21 mouse cellular contexts compared by ENCODE assay signal in the genomic region with DNA sequence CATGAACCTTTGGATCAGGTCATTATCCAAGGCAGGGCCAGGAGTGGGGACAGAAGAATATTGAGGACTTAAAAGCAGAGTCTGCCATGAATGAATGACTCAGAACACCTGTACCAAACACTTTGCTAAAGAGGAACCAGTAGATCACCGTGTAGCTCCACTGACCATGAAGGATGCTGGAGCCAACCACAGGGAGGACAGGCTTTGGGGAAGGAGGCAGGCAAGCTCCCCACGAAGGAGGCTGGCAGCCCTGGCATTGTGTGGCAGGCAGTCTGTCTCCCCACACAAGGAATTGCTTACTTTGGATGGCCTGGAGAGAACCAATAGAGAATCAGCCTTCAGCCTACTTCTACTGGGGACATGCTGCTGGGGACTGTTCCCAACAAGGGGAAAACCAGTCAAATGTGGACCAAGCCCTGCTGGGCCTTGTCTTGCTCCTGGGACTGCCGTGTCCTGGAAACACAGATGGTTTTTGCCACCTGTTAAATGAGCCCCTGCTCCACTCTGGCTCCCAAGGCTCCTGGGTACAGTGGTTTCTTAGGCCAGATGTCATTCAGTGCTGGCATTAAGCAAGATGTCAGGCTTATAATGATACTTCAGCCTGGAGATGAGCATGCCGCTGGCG. TPM values are rescaled to one million over a fixed set of nuclear protein-coding genes. Genes with fewer than 3 reads are reported as not detected.
DNase-seq lines count a peak whose midpoint lies in the region; ATAC-seq lines count a peak whose summit lies in the region.
"Had no signal": no experiment of that assay in that cellular context is flagged by ENCODE, and none has a peak within 500 bp of the region (broad histone marks: within the 10 kb centered on the region; RNA-seq: fewer than 3 reads in every experiment).

No protein-coding gene starts in this region.

- 88% methylated on average over 5 of the region's 5 CpGs for WGBS in forebrain, embryonic 11.5 days
- WGBS in forebrain, embryonic 13.5 days, result 91% methylated on average over 5 of the region's 5 CpGs
- WGBS in limb, embryonic 13.5 days, result 81% methylated on average over 5 of the region's 5 CpGs
- 89% methylated on average over 5 of the region's 5 CpGs for WGBS in limb, embryonic 10.5 days
- WGBS in hindbrain, embryonic 11.5 days, result 89% methylated on average over 5 of the region's 5 CpGs
- WGBS in hindbrain, embryonic 14.5 days, result 64% methylated on average over 5 of the region's 5 CpGs

- H3K4me2 ChIP-seq in forebrain, embryonic 11.5 days (ENCODE audit: low read depth, low read length, severe bottlenecking), result no peak overlapping the region
- H3K4me2 ChIP-seq in forebrain, embryonic 13.5 days, result no peak overlapping the region
- H3K4me2 ChIP-seq in limb, embryonic 13.5 days (replicated peaks), result no peak overlapping the region
- H3K4me2 ChIP-seq in hindbrain, embryonic 11.5 days (replicated peaks; ENCODE audit: low read depth, low read length), result no peak overlapping the region
- H3K4me2 ChIP-seq in hindbrain, embryonic 14.5 days (replicated peaks), result no peak overlapping the region
- H3K4me2 ChIP-seq: embryonic facial prominence, embryonic 12.5 days; heart, embryonic 11.5 days; kidney, embryonic 15.5 days; liver, embryonic 12.5 days; midbrain, embryonic 12.5 days had no signal

- H3K36me3 ChIP-seq in forebrain, embryonic 11.5 days (ENCODE audit: control insufficient read depth, insufficient read depth, low read length), result no peaks in the 10 kb centered on the region
- H3K36me3 ChIP-seq in forebrain, embryonic 13.5 days (ENCODE audit: poor library complexity, severe bottlenecking), result peaks cover 18% of the 10 kb centered on the region
- H3K36me3 ChIP-seq in limb, embryonic 13.5 days, result no peaks in the 10 kb centered on the region; the same call in 1 of the 2 replicates
- H3K36me3 ChIP-seq in limb, embryonic 10.5 days, result no peaks in the 10 kb centered on the region
- no peaks in the 10 kb centered on the region for H3K36me3 ChIP-seq in hindbrain, embryonic 11.5 days (ENCODE audit: control insufficient read depth, insufficient read depth, low read length)
- peaks cover 13% of the 10 kb centered on the region; the same call in 1 of the 2 replicates for H3K36me3 ChIP-seq in hindbrain, embryonic 14.5 days (replicated peaks; ENCODE audit: control insufficient read depth, insufficient read depth)
- H3K36me3 ChIP-seq: embryonic facial prominence, embryonic 12.5 days; kidney, embryonic 15.5 days; liver, embryonic 12.5 days; midbrain, embryonic 12.5 days had no signal

- H3K9ac ChIP-seq in forebrain, embryonic 11.5 days (ENCODE audit: low read length), result no peak overlapping the region
- H3K9ac ChIP-seq in forebrain, embryonic 13.5 days, result no peak overlapping the region
- H3K9ac ChIP-seq in limb, embryonic 13.5 days, result 0 out of 2 replicates have a peak overlapping the region, but pooled peaks have one; percentile 10
- no peak overlapping the region for H3K9ac ChIP-seq in hindbrain, embryonic 11.5 days (ENCODE audit: low read depth, low read length)
- no peak overlapping the region for H3K9ac ChIP-seq in hindbrain, embryonic 14.5 days
- H3K9ac ChIP-seq: embryonic facial prominence, embryonic 12.5 days; kidney, embryonic 15.5 days; liver, embryonic 12.5 days; liver, postnatal 0 days had no signal

- peak; percentile 35 for DNase-seq in forebrain, embryonic 11.5 days (ENCODE audit: low spot score)
- no peak for DNase-seq in limb, embryonic 10.5 days (ENCODE audit: low spot score)
- DNase-seq in hindbrain, embryonic 11.5 days (ENCODE audit: low spot score), result no peak
- DNase-seq in hindbrain, embryonic 14.5 days (ENCODE audit: low spot score), result no peak
- no peak for DNase-seq in embryo, embryonic 9.5 days (ENCODE audit: extremely low spot score)
- DNase-seq: adrenal gland, postnatal 25 days; gastrocnemius, postnatal 10 days; heart, postnatal 4 days; kidney, adult 18-20 months; kidney, postnatal 25 days; liver, postnatal 0 days; lung, postnatal 36 days; thymus, postnatal 4 days had no signal

- no peak for ATAC-seq in forebrain, embryonic 11.5 days (replicated peaks; ENCODE audit: low FRiP score)
- no peak for ATAC-seq in forebrain, embryonic 13.5 days
- ATAC-seq in limb, embryonic 13.5 days (ENCODE audit: low FRiP score, low read depth), result no peak
- no peak for ATAC-seq in hindbrain, embryonic 11.5 days (ENCODE audit: low FRiP score)
- ATAC-seq in hindbrain, embryonic 14.5 days (ENCODE audit: low FRiP score), result no peak
- ATAC-seq: forebrain, embryonic 16.5 days; liver, embryonic 12.5 days; liver, postnatal 0 days had no signal

- no peaks in the 10 kb centered on the region for H3K9me3 ChIP-seq in forebrain, embryonic 11.5 days (ENCODE audit: control insufficient read depth, low read length)
- no peaks in the 10 kb centered on the region for H3K9me3 ChIP-seq in forebrain, embryonic 13.5 days (replicated peaks)
- H3K9me3 ChIP-seq in limb, embryonic 13.5 days, result no peaks in the 10 kb centered on the region
- H3K9me3 ChIP-seq in limb, embryonic 10.5 days (replicated peaks), result no peaks in the 10 kb centered on the region
- H3K9me3 ChIP-seq in hindbrain, embryonic 11.5 days (ENCODE audit: control insufficient read depth, low read length), result no peaks in the 10 kb centered on the region
- no peaks in the 10 kb centered on the region for H3K9me3 ChIP-seq in hindbrain, embryonic 14.5 days (ENCODE audit: control insufficient read depth, low read length)
- H3K9me3 ChIP-seq: embryonic facial prominence, embryonic 12.5 days; kidney, embryonic 15.5 days; liver, embryonic 12.5 days; midbrain, embryonic 12.5 days had no signal

- H3K27ac ChIP-seq in forebrain, embryonic 11.5 days (ENCODE audit: low read depth, low read length), result no peak overlapping the region
- no peak overlapping the region for H3K27ac ChIP-seq in forebrain, embryonic 13.5 days
- H3K27ac ChIP-seq in limb, embryonic 13.5 days, result no peak overlapping the region
- H3K27ac ChIP-seq in limb, embryonic 10.5 days, result no peak overlapping the region
- peak overlapping the region; percentile 58; the same call in 1 of the 2 replicates for H3K27ac ChIP-seq in hindbrain, embryonic 11.5 days (ENCODE audit: low read depth, low read length)
- peak overlapping the region; percentile 54 for H3K27ac ChIP-seq in hindbrain, embryonic 14.5 days
- H3K27ac ChIP-seq: embryonic facial prominence, embryonic 12.5 days; kidney, embryonic 15.5 days; liver, embryonic 12.5 days; midbrain, embryonic 12.5 days had no signal

- H3K27me3 ChIP-seq in forebrain, embryonic 11.5 days (ENCODE audit: control insufficient read depth, insufficient read depth, low read length), result no peaks in the 10 kb centered on the region
- H3K27me3 ChIP-seq in forebrain, embryonic 13.5 days, result no peaks in the 10 kb centered on the region
- peaks cover 15% of the 10 kb centered on the region for H3K27me3 ChIP-seq in limb, embryonic 13.5 days
- peaks cover 25% of the 10 kb centered on the region for H3K27me3 ChIP-seq in limb, embryonic 10.5 days (ENCODE audit: low read depth, poor library complexity, severe bottlenecking)
- no peaks in the 10 kb centered on the region for H3K27me3 ChIP-seq in hindbrain, embryonic 11.5 days (ENCODE audit: control insufficient read depth, insufficient read depth, low read length)
- H3K27me3 ChIP-seq in hindbrain, embryonic 14.5 days (ENCODE audit: control insufficient read depth, insufficient read depth, low read length), result no peaks in the 10 kb centered on the region
- H3K27me3 ChIP-seq: midbrain, embryonic 12.5 days had no signal

- H3K4me1 ChIP-seq in forebrain, embryonic 11.5 days (replicated peaks; ENCODE audit: control insufficient read depth, insufficient read depth, low read length), result no peaks in the 10 kb centered on the region; the same call in 1 of the 2 replicates
- H3K4me1 ChIP-seq in forebrain, embryonic 13.5 days, result peaks cover 42% of the 10 kb centered on the region
- H3K4me1 ChIP-seq in limb, embryonic 13.5 days, result no peaks in the 10 kb centered on the region
- H3K4me1 ChIP-seq in limb, embryonic 10.5 days, result no peaks in the 10 kb centered on the region
- H3K4me1 ChIP-seq in hindbrain, embryonic 11.5 days (replicated peaks; ENCODE audit: control insufficient read depth, insufficient read depth, low read length), result peaks cover 14% of the 10 kb centered on the region
- H3K4me1 ChIP-seq in hindbrain, embryonic 14.5 days (replicated peaks; ENCODE audit: control insufficient read depth, insufficient read depth, low read length), result peaks cover 59% of the 10 kb centered on the region
- H3K4me1 ChIP-seq: embryonic facial prominence, embryonic 12.5 days; kidney, embryonic 15.5 days; liver, embryonic 12.5 days had no signal

- H3K4me3 ChIP-seq in forebrain, embryonic 11.5 days (ENCODE audit: low read depth, low read length), result no peak overlapping the region
- no peak overlapping the region for H3K4me3 ChIP-seq in forebrain, embryonic 13.5 days
- no peak overlapping the region for H3K4me3 ChIP-seq in limb, embryonic 13.5 days
- H3K4me3 ChIP-seq in limb, embryonic 10.5 days, result no peak overlapping the region
- H3K4me3 ChIP-seq in hindbrain, embryonic 11.5 days (ENCODE audit: low read depth, low read length), result no peak overlapping the region
- H3K4me3 ChIP-seq in hindbrain, embryonic 14.5 days (replicated peaks; ENCODE audit: low read length), result no peak overlapping the region
- H3K4me3 ChIP-seq: embryonic facial prominence, embryonic 12.5 days; kidney, embryonic 15.5 days; liver, embryonic 12.5 days; midbrain, embryonic 12.5 days had no signal

RNA-seq across cellular contexts. Expression of a gene that starts 7.2 kb away (rescaled TPM):
- 12.5 and 13.6 TPM in 2 replicates for polyA plus RNA-seq in forebrain, embryonic 11.5 days (2014; fragmentation: Nextera tagmentation; extraction: Ambion mirVana)
- 38.5 TPM in 2 replicates for polyA plus RNA-seq in forebrain, embryonic 13.5 days (2015; fragmentation: Nextera tagmentation; extraction: Ambion mirVana)
- 5.6 and 6.1 TPM in 2 replicates for polyA plus RNA-seq in limb, embryonic 13.5 days (2015; fragmentation: Nextera tagmentation; extraction: Ambion mirVana)
- polyA plus RNA-seq in limb, embryonic 10.5 days (2016; fragmentation: Nextera tagmentation; extraction: Ambion mirVana), result 1.2 and 2.1 TPM in 2 replicates
- 24.1 and 24.2 TPM in 2 replicates for polyA plus RNA-seq in hindbrain, embryonic 11.5 days (2014; fragmentation: Nextera tagmentation; extraction: Ambion mirVana)
- polyA plus RNA-seq in hindbrain, embryonic 14.5 days (2014; fragmentation: Nextera tagmentation; extraction: Ambion mirVana), result 80.7 and 92.0 TPM in 2 replicates

Comparison
In these comparisons a context has a peak if more than half of its experiments do, and no peak if none do; other contexts are left out.
1. H3K27ac ChIP-seq: peak in hindbrain, embryonic 11.5 days (single experiment) and hindbrain, embryonic 14.5 days (single experiment); none in forebrain, embryonic 11.5 days (single experiment), forebrain, embryonic 13.5 days (single experiment), limb, embryonic 13.5 days (single experiment) and limb, embryonic 10.5 days (single experiment).